Mouse (Mus musculus): Measurements from ENCODE around the gene Hsdl2.

DNA sequence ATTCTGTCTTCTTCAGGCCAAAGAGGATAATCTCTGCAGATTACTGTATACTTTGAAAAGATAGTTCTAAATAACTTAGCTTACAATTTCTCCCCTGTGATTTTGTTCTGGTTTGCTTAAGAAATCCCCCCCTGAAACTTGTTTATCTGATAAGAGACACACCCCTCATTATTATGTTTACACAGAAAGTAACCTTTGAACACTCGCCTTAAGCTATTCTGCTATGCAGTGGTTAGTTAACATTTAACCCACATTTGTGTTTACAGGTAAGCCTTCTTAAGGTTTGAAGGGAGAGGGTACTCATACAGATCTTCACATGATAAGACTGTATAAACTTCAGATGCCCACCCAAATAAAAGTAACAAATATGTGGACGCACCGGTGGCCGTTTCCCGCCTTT, 28.5 kb upstream of the Hsdl2 start:
- no peak for TF ChIP-seq CTCF (IDR thresholded peaks at IDR 0.05; ENCODE audit: low read depth, low read length)
- TF ChIP-seq TAL1 (conservative IDR thresholded peaks at IDR 0.05; ENCODE audit: low read depth, low read length) = no peak
- no peak for TF ChIP-seq GATA1 (IDR thresholded peaks at IDR 0.05; ENCODE audit: borderline replicate concordance, low read length)
- TF ChIP-seq GATA2 (IDR thresholded peaks at IDR 0.05; ENCODE audit: borderline replicate concordance, low read depth, low read length) = no peak
- TF ChIP-seq POLR2AphosphoS5 (IDR thresholded peaks at IDR 0.05; ENCODE audit: insufficient replicate concordance, low read depth, low read length) = no peak
